Mouse (Mus musculus) layer of hippocampus, adult 2 months (tissue): ENCODE results near the gene Kcng3. TPM values are rescaled to one million over a fixed set of nuclear protein-coding genes. Genes with fewer than 3 reads are reported as not detected.

Experiments used
- DNase-seq, 2 experiments: peaks; one replicate each; pipeline ENCODE4 v3.0.0; 2022; ENCODE audit warnings: low spot score in 2 of 2
- H3K27ac ChIP-seq: fragments of 200-600 bp; 2 replicates; pipeline ENCODE4 v1.8.1; 2022
- H3K4me3 ChIP-seq: fragments of 200-600 bp; 2 replicates; pipeline ENCODE4 v1.8.1; 2022; ENCODE audit warnings: mild to moderate bottlenecking
- CTCF ChIP-seq: fragments of 200-600 bp; conservative IDR thresholded peaks from 2 replicates; pipeline ENCODE4 v1.8.1; 2022; ENCODE audit warnings: antibody characterized with exemption, mild to moderate bottlenecking, moderate library complexity
- total RNA-seq, 2 experiments: library from RNA; stranded (reverse); gene quantifications; 2 replicates each; pipeline ENCODE4 v1.2.3; 2021

The Kcng3 gene
- total RNA-seq, 2 experiments from 2014 or later: 9.7 to 11.7 TPM

DNA sequence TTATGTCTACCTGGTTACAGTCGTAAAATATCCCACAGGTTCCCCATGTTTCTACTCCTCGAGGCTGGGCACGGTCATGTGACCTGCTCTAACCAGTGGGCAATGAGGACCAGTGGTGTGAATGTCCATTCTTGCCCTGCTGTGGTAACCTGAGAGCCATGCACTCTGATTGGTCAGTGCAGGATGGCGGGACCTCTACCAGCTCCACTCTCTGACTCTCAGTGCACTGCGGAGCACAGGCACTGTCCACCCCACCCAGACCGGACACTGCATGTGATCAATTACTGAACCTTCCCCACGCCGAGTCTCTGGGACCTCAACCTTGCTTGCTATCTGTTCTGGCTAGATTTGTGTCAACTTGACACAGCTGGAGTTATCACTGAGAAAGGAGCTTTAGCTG, 37.2 kb downstream of the Kcng3 start:
- TF ChIP-seq CTCF: no peak
- no peak overlapping the region for H3K27ac ChIP-seq
- no peak for DNase-seq
- no peak overlapping the region for H3K4me3 ChIP-seq

DNA sequence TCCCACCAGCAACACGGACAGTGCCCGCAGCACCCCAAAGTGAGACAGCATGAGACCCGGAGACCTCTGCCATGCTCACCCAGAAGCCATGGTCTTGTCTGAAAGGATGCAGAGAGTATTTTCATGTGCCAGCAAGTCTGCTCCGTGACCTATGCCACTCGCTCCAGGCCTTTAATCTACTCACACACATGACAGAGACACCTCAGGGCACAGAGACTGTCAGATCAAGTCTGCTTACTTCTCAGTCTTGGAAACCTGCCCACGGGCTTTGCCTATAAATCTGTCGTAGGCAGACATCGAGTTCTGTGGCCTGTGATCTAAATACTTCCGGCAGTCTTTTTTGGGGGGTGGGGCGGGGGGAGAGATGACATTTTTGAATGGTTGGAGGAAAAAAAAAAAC, 38.3 kb downstream of the Kcng3 start:
- no peak for TF ChIP-seq CTCF
- H3K4me3 ChIP-seq: no peak overlapping the region

DNA sequence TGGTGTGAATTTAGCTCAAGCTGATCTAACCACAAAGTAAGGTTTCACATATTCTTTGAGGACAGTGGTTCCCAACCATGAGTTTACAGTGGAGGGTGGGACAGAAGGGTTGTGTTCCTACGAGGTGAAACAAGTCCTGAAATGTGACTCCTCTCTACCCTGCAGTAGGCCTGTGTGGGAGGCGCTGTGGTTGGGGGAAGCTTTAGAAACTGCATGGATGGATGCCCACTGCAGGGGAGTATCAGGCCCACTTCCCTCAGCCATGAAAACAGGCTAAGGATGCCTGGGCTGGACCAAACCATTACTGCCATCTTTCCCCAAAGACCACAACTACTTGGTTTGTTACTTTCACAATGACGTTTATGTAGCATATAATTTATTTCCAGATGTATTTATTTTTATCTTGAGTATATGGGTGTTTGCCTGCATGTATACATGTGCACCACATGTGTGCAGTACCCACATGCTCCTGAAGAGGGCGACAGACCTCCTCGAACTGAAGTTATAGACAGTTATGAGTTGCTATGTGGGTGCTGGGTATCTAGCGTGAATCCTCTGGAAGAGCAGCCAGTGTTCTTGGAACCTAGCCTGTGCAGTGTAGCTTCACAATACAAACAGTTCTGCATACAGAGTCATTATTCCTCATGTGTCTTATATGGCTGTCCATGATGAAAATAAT, 42.9 kb downstream of the Kcng3 start:
- no peak for DNase-seq
- Histone ChIP-seq H3K27ac (no peak overlapping the region), H3K4me3 (no peak overlapping the region)
- TF ChIP-seq CTCF: peak; percentile 65

More for the DNA sequence above, 38.3 kb downstream of the Kcng3 start:
- H3K27ac ChIP-seq: no peak overlapping the region
- no peak for DNase-seq

DNA sequence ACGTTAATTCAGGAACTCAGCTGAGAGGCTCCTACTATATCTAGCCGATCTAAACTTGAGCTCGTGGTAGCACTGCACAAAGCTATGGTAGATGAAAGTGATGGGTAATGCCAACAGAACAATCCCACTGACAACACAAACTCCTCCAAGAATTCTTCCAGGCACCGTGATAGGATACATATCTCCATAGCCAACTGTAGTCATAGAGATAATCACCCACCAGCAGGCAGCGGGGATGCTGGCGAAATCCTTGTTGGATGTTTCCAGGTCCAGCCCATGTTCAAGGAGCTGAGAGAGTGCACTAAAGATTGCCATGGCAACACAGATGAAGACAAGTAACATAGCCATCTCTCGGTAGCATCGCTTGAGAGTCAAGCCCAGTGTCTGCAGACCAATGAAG, 44.0 kb downstream of the Kcng3 start:
- no peak for TF ChIP-seq CTCF
- Histone ChIP-seq H3K27ac (no peak overlapping the region), H3K4me3 (no peak overlapping the region)
- DNase-seq: peak in 1 of 2 experiments; percentile 53

DNA sequence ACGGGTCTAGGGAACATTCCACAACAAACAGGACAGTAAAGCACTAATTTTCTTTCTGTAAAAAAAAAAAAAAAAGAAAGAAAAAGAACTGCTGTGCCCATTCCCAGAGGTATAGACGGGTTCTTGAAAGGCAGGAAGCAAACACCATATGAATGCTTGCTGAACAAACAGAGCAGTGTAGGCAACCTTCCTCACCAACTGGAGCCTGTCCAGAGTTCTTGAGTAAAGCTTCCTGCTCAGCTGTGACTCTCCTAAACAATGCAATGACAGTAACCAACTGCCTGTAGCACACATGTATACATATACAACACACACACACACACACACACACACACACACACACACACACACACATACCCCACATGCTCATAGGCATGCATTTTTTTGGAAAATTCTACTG, 49.1 kb downstream of the Kcng3 start:
- Histone ChIP-seq H3K4me3 (no peak overlapping the region), H3K27ac (no peak overlapping the region)
- TF ChIP-seq CTCF: no peak
- DNase-seq: no peak

DNA sequence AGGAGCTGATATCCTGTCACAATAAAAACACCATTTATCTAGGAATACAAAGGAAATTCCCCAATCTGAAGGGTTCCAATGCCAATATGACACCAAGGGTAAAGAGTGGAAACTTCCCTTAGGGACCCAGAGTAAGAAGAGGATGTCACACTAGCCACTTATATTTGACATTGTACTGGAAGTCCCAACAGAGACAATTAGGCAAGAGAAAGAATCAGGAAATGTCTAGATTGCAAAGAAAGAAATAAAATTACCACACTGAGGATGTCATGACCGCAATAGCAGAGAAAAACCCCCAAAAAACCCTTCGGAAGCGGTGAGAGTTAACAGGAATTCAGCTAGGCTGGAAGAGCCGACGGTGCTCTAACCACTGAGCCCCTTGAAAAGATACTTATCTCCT, 51.0 kb downstream of the Kcng3 start:
- no peak overlapping the region for H3K27ac ChIP-seq
- no peak for DNase-seq
- no peak for TF ChIP-seq CTCF
- H3K4me3 ChIP-seq: no peak overlapping the region

DNA sequence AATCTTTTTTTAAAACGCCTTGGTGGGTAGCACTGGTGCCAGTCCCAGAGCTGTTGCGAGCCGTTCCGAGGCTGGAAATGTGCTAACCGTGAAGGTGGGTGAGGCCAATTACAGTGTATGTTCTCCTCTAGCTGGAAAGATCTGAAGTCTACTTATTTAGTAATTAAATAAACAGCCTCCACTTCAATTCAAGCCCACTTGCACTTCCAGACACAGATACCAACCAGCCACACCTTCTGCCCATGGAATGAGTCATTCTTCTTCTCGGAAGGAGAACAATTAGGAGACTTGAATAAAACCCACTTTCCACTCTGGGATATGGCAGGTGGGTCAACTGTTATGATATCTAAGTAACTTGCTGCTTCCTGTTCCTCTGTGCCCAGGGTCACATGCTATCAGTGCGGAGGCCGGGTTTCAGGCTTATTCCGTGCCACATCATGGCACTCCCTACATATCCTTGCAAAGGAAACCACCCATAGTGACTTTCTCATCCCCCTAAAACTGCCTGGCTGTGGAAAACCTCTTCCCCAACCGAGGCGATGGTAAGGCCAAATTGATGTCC, 54.8 kb downstream of the Kcng3 start:
- Histone ChIP-seq H3K4me3 (no peak overlapping the region), H3K27ac (no peak overlapping the region)
- DNase-seq: no peak
- no peak for TF ChIP-seq CTCF

DNA sequence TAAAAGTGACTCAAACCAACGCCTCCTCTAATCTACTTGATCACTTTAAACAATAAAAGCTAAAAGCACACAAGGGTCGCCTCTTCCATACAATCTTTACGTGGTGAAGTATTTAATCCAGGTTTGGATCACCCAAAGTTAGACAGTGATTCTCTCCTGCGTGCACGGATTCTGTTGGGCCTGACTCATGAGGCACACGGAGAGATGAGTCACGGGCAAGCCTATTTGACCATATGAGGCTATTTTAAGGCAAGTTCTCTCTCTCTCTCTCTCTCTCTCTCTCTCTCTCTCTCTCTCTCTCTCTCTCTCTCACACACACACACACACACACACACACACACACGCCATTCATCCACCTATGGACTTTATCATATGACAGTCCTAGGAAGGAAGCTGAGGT, 57.1 kb downstream of the Kcng3 start:
- DNase-seq: no peak
- no peak overlapping the region for H3K27ac ChIP-seq
- H3K4me3 ChIP-seq: no peak overlapping the region
- no peak for TF ChIP-seq CTCF

DNA sequence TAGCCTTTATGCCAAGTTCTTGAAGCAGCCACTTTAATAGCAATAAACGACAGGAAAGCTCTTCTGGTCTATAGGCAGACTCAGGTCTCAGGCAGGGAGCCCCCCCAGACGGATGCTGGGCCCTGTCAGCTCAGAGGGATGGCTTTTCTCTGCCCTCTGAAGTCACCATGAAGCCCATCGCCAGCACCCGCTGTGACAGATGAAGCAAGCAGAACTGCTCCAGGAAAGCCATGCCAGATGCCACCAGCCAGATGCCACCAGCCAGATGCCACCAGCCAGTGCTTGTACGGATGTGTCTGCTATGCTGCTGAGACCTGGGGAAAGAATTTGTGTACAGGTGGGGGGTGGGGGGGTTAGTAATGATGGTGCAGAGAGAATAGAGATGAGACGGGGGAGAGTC, 58.6 kb downstream of the Kcng3 start:
- no peak for DNase-seq
- no peak for TF ChIP-seq CTCF
- Histone ChIP-seq H3K4me3 (no peak overlapping the region), H3K27ac (no peak overlapping the region)

DNA sequence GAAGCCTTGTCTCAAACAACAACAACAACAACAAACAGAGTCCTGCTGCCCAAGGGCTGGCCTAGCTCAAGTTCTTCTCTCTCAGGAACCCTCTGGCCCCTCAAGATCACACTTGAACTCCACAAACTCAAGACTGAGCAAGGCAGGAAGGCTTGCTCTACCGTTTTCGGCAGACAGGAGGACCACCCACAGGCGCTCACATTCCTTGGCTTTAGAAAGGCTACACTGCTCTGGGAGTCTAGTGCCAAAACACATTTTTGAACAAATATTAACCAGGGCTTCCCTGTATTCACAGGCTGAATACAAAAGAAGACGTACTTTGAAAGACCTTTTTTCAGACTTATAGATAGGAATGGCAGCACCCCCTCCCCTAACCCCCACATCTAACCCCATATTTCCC, 59.3 kb downstream of the Kcng3 start:
- 0 out of 2 replicates have a peak, but pooled peaks have one; percentile 23 for TF ChIP-seq CTCF
- no peak overlapping the region for H3K4me3 ChIP-seq
- DNase-seq: no peak
- H3K27ac ChIP-seq: no peak overlapping the region

DNA sequence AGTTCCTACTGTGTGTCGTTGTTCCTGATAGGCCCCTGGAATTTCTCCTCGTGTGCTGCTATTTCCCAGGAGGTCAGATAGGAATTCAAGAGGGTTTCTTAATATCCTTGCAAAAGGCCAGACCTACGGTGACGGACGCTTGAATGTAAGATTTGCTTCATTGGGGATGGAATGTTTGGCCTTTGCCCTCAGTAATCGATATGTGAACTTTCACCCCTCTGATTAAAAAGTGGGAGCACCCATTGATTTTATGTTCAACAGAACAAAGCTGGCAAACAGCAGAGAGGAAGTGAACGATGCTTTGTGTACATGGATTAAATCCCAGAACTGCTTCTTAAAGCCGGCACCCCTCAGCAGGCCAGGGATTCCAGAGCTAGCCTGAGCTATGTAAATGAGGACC, 64.3 kb downstream of the Kcng3 start:
- H3K27ac ChIP-seq: no peak overlapping the region
- no peak for DNase-seq
- no peak for TF ChIP-seq CTCF
- H3K4me3 ChIP-seq: no peak overlapping the region

DNA sequence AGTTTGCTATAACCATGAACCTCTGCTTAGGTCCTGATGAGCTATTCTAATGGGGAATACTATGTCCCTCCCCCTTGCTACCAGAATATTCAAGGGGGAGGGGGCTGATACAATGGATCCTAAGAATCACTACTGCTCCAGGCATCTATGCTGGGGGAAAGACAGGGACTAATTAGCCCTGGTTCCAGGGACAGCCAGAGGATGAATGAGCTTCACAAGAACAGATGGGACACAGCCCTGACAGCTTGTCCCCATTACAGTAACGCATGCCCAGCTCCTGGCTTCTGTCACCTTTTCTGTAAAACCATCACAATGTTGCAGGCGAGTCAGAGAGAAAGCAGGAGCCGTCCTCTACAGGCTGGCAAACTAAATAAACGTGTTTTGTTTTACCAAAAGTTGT, 66.2 kb downstream of the Kcng3 start:
- Histone ChIP-seq H3K4me3 (no peak overlapping the region), H3K27ac (no peak overlapping the region)
- no peak for DNase-seq
- TF ChIP-seq CTCF: no peak

DNA sequence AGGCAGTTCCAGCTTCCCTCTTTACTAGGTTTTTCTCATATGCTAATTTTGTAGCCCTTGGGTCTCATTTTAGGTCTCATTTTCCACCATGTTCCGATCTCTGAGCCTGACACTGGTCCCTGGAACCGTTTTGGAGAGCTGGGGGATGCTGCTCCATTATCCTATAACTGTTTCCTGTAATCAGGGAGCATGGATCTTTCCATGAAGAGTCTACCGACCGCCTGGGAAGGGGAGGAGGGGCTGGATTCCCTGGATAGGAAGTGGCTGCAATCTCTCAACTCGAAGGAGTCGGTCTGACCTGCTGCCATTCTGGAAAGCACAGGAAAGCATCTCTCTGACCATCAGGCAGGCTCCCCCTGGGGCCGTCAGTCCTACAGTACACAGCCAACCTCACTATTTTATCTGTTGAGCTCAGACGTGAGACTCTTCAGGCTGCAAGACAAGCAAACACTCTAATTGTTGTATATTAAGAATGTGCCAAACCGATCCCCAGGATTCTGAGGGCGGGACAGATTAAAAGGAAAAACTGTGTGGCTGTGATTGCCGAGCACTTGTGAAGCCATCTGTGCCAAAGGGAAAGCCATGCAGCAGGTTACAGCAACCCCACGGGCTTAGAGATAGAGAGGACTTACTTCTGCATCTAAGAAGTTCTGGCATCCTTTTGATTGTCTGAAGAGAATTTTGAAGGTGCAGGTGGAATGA, 67.4 kb downstream of the Kcng3 start:
- no peak for DNase-seq
- TF ChIP-seq CTCF: no peak
- Histone ChIP-seq H3K27ac (peak overlapping the region; percentile 43; the same call in 1 of the 2 replicates), H3K4me3 (peak overlapping the region; percentile 22; the same call in 1 of the 2 replicates)

DNA sequence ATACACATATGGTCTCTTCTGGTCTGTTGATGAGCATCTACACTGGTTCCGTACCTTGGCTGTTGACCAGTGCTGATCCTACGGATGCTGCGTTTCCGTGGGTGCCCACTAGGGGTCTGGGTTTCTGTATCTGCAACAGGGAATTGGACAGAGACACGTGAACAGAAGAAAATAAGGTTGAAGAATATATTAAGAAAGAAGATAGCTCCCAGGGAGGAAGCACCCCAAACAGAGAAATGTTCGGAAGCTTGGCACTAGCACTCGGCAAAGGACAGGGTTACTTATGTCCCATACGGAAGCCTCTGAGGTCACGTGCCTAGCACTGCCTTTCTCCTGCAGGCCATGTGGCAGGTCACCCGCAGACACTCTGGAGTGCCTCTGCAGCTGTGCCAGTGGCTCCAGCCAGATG, 68.0 kb downstream of the Kcng3 start:
- peak; percentile 81 for TF ChIP-seq CTCF
- peak overlapping the region; percentile 22; the same call in 1 of the 2 replicates for H3K4me3 ChIP-seq
- no peak overlapping the region for H3K27ac ChIP-seq
- DNase-seq: no peak
